Mouse (Mus musculus) stomach, embryonic 16.5 days (tissue): ENCODE data around the gene Gm21671. TPM values are rescaled to one million over a fixed set of nuclear protein-coding genes. Genes with fewer than 3 reads are reported as not detected.
A peak's percentile ranks its signal among the peaks of the same experiment; 100 is the strongest.
"Not testable (repeated sequence)": the region's sequence is repeated elsewhere in the genome, so short reads cannot be mapped to it uniquely, and the experiment has no call there.

ENCODE experiments used
- ATAC-seq: fragments of 200-750 bp; cut with Nextera tagmentation; 2 replicates; pipeline ENCODE4 v1.8.0; 2017; ENCODE audit warnings: moderate number of reproducible peaks, moderate TSS enrichment; ENCODE audit not compliant: insufficient read depth, low FRiP score
- H3K27ac ChIP-seq: fragments of 300-500 bp; sonication (generic); 2 replicates; pipeline ENCODE4 v1.5.1; 2014; ENCODE audit warnings: low read length
- H3K27me3 ChIP-seq: fragments of 300-500 bp; sonication (generic); 2 replicates; pipeline ENCODE4 v1.6.1; 2014; ENCODE audit warnings: low read length, control low read depth, mixed read lengths; ENCODE audit not compliant: control insufficient read depth, insufficient read depth
- H3K36me3 ChIP-seq: fragments of 300-500 bp; sonication (generic); 2 replicates; pipeline ENCODE4 v1.6.1; 2014; ENCODE audit warnings: low read length; ENCODE audit not compliant: control insufficient read depth, insufficient read depth
- H3K4me1 ChIP-seq: fragments of 300-500 bp; sonication (generic); 2 replicates; pipeline ENCODE4 v1.6.1; 2014; ENCODE audit warnings: low read length, control low read depth, mixed read lengths; ENCODE audit not compliant: control insufficient read depth, insufficient read depth
- H3K4me2 ChIP-seq: fragments of 300-500 bp; sonication (generic); 2 replicates; pipeline ENCODE4 v1.6.1; 2014; ENCODE audit warnings: low read depth, low read length, mixed read lengths
- H3K4me3 ChIP-seq: fragments of 300-500 bp; sonication (generic); replicated peaks from 2 replicates; pipeline ENCODE4 v1.5.1; 2014; ENCODE audit warnings: mild to moderate bottlenecking, low read length
- H3K9ac ChIP-seq: fragments of 300-500 bp; sonication (generic); 2 replicates; pipeline ENCODE4 v1.6.1; 2014; ENCODE audit warnings: low read length
- H3K9me3 ChIP-seq: fragments of 300-500 bp; sonication (generic); replicated peaks from 2 replicates; pipeline ENCODE4 v1.6.1; 2016; ENCODE audit warnings: low read length, control low read depth; ENCODE audit not compliant: control insufficient read depth
- WGBS: fragments of 180-500 bp; shearing (Covaris S2); extraction: QIAGEN DNeasy Blood & Tissue Kit; methylation state at CpG from one replicate; pipeline ENCODE4 v1.1.7; 2014; 5-methylcytosine and 5-hydroxymethylcytosine counted together
- polyA plus RNA-seq: library from polyadenylated mRNA; unstranded; fragments of >200 nt; fragmentation: Nextera tagmentation; extraction: Ambion mirVana; gene quantifications from 2 replicates; pipeline ENCODE4 v1.2.1, GENCODE M21; 2015

Gm21671 gene
- 0.10 TPM in 1 of 2 replicates, not detected in the other for polyA plus RNA-seq

- not testable (repeated sequence) for H3K9me3 ChIP-seq, H3K27me3 ChIP-seq, H3K4me1 ChIP-seq, H3K27ac ChIP-seq, H3K4me2 ChIP-seq, ATAC-seq, H3K9ac ChIP-seq, H3K4me3 ChIP-seq, H3K36me3 ChIP-seq
- WGBS = 69% methylated on average over 2 of the region's 2 CpGs
Measured at GRCm38 (mm10) chr5:25954317-25954716, at the start of gene Gm21671. TSS of gene Gm21671 (minus strand) at chr5:25954417.

- H3K27ac ChIP-seq, H3K4me1 ChIP-seq, H3K9me3 ChIP-seq, H3K4me2 ChIP-seq, H3K36me3 ChIP-seq, H3K9ac ChIP-seq, ATAC-seq, H3K27me3 ChIP-seq, H3K4me3 ChIP-seq: not testable (repeated sequence)
- no CpG with 5 or more reads among the region's 3 CpGs for WGBS
Measured at GRCm38 (mm10) chr5:25988550-25988949, 34.3 kb upstream of the Gm21671 start, which contains the start of gene Gm21698. TSS of gene Gm21698 (minus strand) at chr5:25988650.

- ATAC-seq, H3K9me3 ChIP-seq, H3K4me2 ChIP-seq, H3K9ac ChIP-seq, H3K36me3 ChIP-seq, H3K27ac ChIP-seq, H3K4me1 ChIP-seq, H3K4me3 ChIP-seq, H3K27me3 ChIP-seq: not testable (repeated sequence)
- WGBS = no CpG with 5 or more reads among the region's 2 CpGs
Measured at GRCm38 (mm10) chr5:25972563-25972962, 18.3 kb upstream of the Gm21671 start, which contains the start of gene Gm21680. TSS of gene Gm21680 (minus strand) at chr5:25972663.

GRCm38 (mm10) chr5:25957050-25957449 is 2.8 kb upstream of the Gm21671 start:
- ATAC-seq = 0 out of 2 replicates have a peak, but pooled peaks have one; percentile 17
- H3K27ac ChIP-seq, H3K4me1 ChIP-seq, H3K9ac ChIP-seq, H3K36me3 ChIP-seq, H3K27me3 ChIP-seq, H3K9me3 ChIP-seq: not testable (repeated sequence)
- WGBS = 44% methylated on average over 16 of the region's 17 CpGs
- Histone ChIP-seq H3K4me2 (peak overlapping the region; percentile 32; the same call in 1 of the 2 replicates), H3K4me3 (peak overlapping the region; percentile 14)

- H3K27me3 ChIP-seq, H3K9ac ChIP-seq, H3K36me3 ChIP-seq, H3K9me3 ChIP-seq, H3K27ac ChIP-seq, H3K4me1 ChIP-seq: not testable (repeated sequence)
- peak overlapping the region; percentile 32 for H3K4me2 ChIP-seq
- H3K4me3 ChIP-seq = peak overlapping the region; percentile 14
- 20% methylated on average over 30 of the region's 32 CpGs for WGBS
- ATAC-seq = peak; percentile 56; the same call in 1 of the 2 replicates
Measured at GRCm38 (mm10) chr5:25956611-25957010, 2.4 kb upstream of the Gm21671 start.

GRCm38 (mm10) chr5:25945391-25945790 is 8.8 kb downstream of the Gm21671 start:
- not testable (repeated sequence) for ATAC-seq, H3K36me3 ChIP-seq
- 85% methylated on average over 2 of the region's 2 CpGs for WGBS

GRCm38 (mm10) chr5:25942281-25942680 is 11.9 kb downstream of the Gm21671 start, which contains the start of gene Gm21663:
TSS of gene Gm21663 (minus strand) at chr5:25942381.
- not testable (repeated sequence) for H3K27ac ChIP-seq, H3K4me3 ChIP-seq, H3K9me3 ChIP-seq, H3K4me2 ChIP-seq, H3K36me3 ChIP-seq, H3K4me1 ChIP-seq, ATAC-seq, H3K9ac ChIP-seq, H3K27me3 ChIP-seq
- WGBS = 64% methylated on average over 2 of the region's 2 CpGs

More at GRCm38 (mm10) chr5:25945391-25945790, 8.8 kb downstream of the Gm21671 start:
- not testable (repeated sequence) for H3K4me2 ChIP-seq, H3K4me3 ChIP-seq, H3K9ac ChIP-seq, H3K27ac ChIP-seq, H3K27me3 ChIP-seq, H3K9me3 ChIP-seq, H3K4me1 ChIP-seq

Other genes starting within 250 kb of the Gm21671 start
- 7.2 TPM in 2 replicates for gene Xrcc2, start 248.6 kb downstream of the Gm21671 start, polyA plus RNA-seq
- 3.7 and 4.5 TPM in 2 replicates for gene Actr3b, start 194.4 kb downstream of the Gm21671 start, polyA plus RNA-seq
- gene Gm21663, start 12.0 kb downstream of the Gm21671 start, polyA plus RNA-seq = not detected in 2 replicates
- 0.08 and 0.11 TPM in 2 replicates for gene Gm21680, start 18.2 kb upstream of the Gm21671 start, polyA plus RNA-seq
- gene Gm21698, start 34.2 kb upstream of the Gm21671 start, polyA plus RNA-seq = 0.09 and 0.16 TPM in 2 replicates
- 0.21 TPM in 1 of 2 replicates, not detected in the other for gene Gm1979, start 50.4 kb upstream of the Gm21671 start, polyA plus RNA-seq
- not detected in 2 replicates for gene Gm5862, start 68.5 kb upstream of the Gm21671 start, polyA plus RNA-seq
- gene Speer4a, start 85.1 kb upstream of the Gm21671 start, polyA plus RNA-seq = 0.09 TPM in 1 of 2 replicates, not detected in the other
- not detected in 2 replicates for gene Gm7347, start 104.2 kb upstream of the Gm21671 start, polyA plus RNA-seq
- gene Gm10471, start 134.9 kb upstream of the Gm21671 start, polyA plus RNA-seq = not detected in 2 replicates
- 0.05 TPM in 1 of 2 replicates, not detected in the other for gene 5031410I06Rik, start 150.9 kb upstream of the Gm21671 start, polyA plus RNA-seq
- gene Gm10220, start 167.0 kb upstream of the Gm21671 start, polyA plus RNA-seq = 0.07 TPM in 1 of 2 replicates, not detected in the other